Mouse (Mus musculus): ENCODE results near the gene Mylk4.

The Mylk4 gene

GRCm38 (mm10) chr13:32706651-32707288 is 77.0 kb downstream of the Mylk4 start:
- no peak for DNase-seq

- DNase-seq = no peak
These were observed 78.4 kb downstream of the Mylk4 start for GRCm38 (mm10) chr13:32705315-32705714.

GRCm38 (mm10) chr13:32704911-32705310 is 78.8 kb downstream of the Mylk4 start:
- DNase-seq = no peak

GRCm38 (mm10) chr13:32701564-32701963 is 82.2 kb downstream of the Mylk4 start:
- no peak for DNase-seq

GRCm38 (mm10) chr13:32699376-32699775 is 84.4 kb downstream of the Mylk4 start:
- DNase-seq = no peak

- DNase-seq = no peak
These were observed 84.8 kb downstream of the Mylk4 start for GRCm38 (mm10) chr13:32698956-32699355.

- no peak for DNase-seq
These were observed 89.8 kb downstream of the Mylk4 start for GRCm38 (mm10) chr13:32693886-32694455.

GRCm38 (mm10) chr13:32692563-32692962 is 91.2 kb downstream of the Mylk4 start:
- DNase-seq = no peak

GRCm38 (mm10) chr13:32690279-32690678 is 93.5 kb downstream of the Mylk4 start:
- no peak for DNase-seq

GRCm38 (mm10) chr13:32680868-32681515 is 102.8 kb downstream of the Mylk4 start:
- peak; percentile 40 for DNase-seq

GRCm38 (mm10) chr13:32680121-32680551 is 103.6 kb downstream of the Mylk4 start:
- no peak for DNase-seq

GRCm38 (mm10) chr13:32678998-32679397 is 104.8 kb downstream of the Mylk4 start:
- DNase-seq = no peak

- DNase-seq = no peak
These were observed 113.0 kb downstream of the Mylk4 start for GRCm38 (mm10) chr13:32670782-32671181.

GRCm38 (mm10) chr13:32668296-32668695 is 115.5 kb downstream of the Mylk4 start:
- no peak for DNase-seq

- no peak for DNase-seq
These were observed 116.4 kb downstream of the Mylk4 start for GRCm38 (mm10) chr13:32667386-32667785.

GRCm38 (mm10) chr13:32662041-32662440 is 121.7 kb downstream of the Mylk4 start:
- DNase-seq = peak; percentile 16

- DNase-seq = peak; percentile 3
These were observed 123.5 kb downstream of the Mylk4 start for GRCm38 (mm10) chr13:32660294-32660693.

GRCm38 (mm10) chr13:32659271-32659670 is 124.5 kb downstream of the Mylk4 start:
- DNase-seq = no peak

- DNase-seq = no peak
These were observed 126.2 kb downstream of the Mylk4 start for GRCm38 (mm10) chr13:32657583-32657982.

All from kidney, adult 18-20 months (tissue).